In the genomic region with DNA sequence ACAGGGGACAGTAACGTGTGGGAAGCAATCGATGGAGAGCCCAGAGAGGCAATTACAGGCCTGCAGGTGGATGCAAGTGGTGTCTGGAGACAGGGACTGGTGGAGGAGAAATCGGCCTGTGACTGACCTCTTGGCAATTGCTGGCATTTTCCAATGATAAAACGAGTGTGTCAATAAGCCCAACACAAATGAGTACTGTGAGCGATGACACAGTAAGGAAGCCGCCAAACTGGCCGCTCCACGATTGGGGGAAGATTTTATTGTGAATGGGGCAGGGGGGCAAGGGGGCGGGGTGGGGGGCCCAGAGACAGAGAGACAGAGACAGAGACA, we compare ENCODE assay signal across 7 mouse cellular contexts. TPM values are rescaled to one million over a fixed set of nuclear protein-coding genes. Genes with fewer than 3 reads are reported as not detected.
DNase-seq lines count a peak whose midpoint lies in the region; ATAC-seq and TF ChIP-seq lines count a peak whose summit lies in the region.

No protein-coding gene starts in this region.

- TF ChIP-seq CTCF in C2C12 (IDR thresholded peaks at IDR 0.05; ENCODE audit: control insufficient read depth, insufficient read depth, insufficient read length) = no peak

- peak; percentile 27 for DNase-seq in 3134 (ENCODE audit: extremely low read depth, insufficient read length, low spot score)
- DNase-seq in urinary bladder, postnatal 14 days (ENCODE audit: low spot score) = no peak
- DNase-seq in gastrocnemius, adult 8-10 months (ENCODE audit: low spot score in 2 of 2) = no peak

- 14% methylated on average over 9 of the region's 9 CpGs for WGBS in heart, embryonic 16.5 days
- 6% methylated on average over 9 of the region's 9 CpGs for WGBS in liver, embryonic 16.5 days (ENCODE audit: insufficient replicate concordance)

- peak overlapping the region; percentile 11 for H3K4me3 ChIP-seq in C2C12 (ENCODE audit: insufficient read depth, poor library complexity, severe bottlenecking)
- peak overlapping the region; percentile 63 for H3K4me3 ChIP-seq in heart, embryonic 16.5 days (ENCODE audit: low read length)
- peak overlapping the region; percentile 56 for H3K4me3 ChIP-seq in liver, embryonic 16.5 days (ENCODE audit: low read depth, low read length)

- H3K27ac ChIP-seq in heart, embryonic 16.5 days (ENCODE audit: low read length) = 0 out of 2 replicates have a peak overlapping the region, but pooled peaks have one; percentile 33
- H3K27ac ChIP-seq in liver, embryonic 16.5 days (ENCODE audit: low read length) = no peak overlapping the region

- peak overlapping the region; percentile 68 for H3ac ChIP-seq in C2C12 (ENCODE audit: control insufficient read depth, insufficient read length, low read depth)

- no peaks in the 10 kb centered on the region for H3K36me3 ChIP-seq in C2C12 (ENCODE audit: control insufficient read depth, insufficient read depth)
- H3K36me3 ChIP-seq in heart, embryonic 16.5 days (ENCODE audit: control insufficient read depth, insufficient read depth) = no peaks in the 10 kb centered on the region
- H3K36me3 ChIP-seq in liver, embryonic 16.5 days (ENCODE audit: control insufficient read depth, insufficient read depth) = no peaks in the 10 kb centered on the region

- peaks cover 11% of the 10 kb centered on the region for H3K4me1 ChIP-seq in heart, embryonic 16.5 days (ENCODE audit: control insufficient read depth, insufficient read depth, low read length)
- H3K4me1 ChIP-seq in liver, embryonic 16.5 days (ENCODE audit: control insufficient read depth, low read depth, low read length) = no peaks in the 10 kb centered on the region; the same call in none of the 2 replicates

- no peaks in the 10 kb centered on the region for H3K79me2 ChIP-seq in C2C12 (ENCODE audit: control insufficient read depth, insufficient read depth)

- H3K9me3 ChIP-seq in heart, embryonic 16.5 days (replicated peaks; ENCODE audit: control insufficient read depth, low read length) = no peaks in the 10 kb centered on the region
- H3K9me3 ChIP-seq in liver, embryonic 16.5 days (replicated peaks; ENCODE audit: control insufficient read depth, low read length) = no peaks in the 10 kb centered on the region

- ATAC-seq in heart, embryonic 16.5 days (replicated peaks; ENCODE audit: extremely low read depth, insufficient read depth, low FRiP score) = no peak
- no peak for ATAC-seq in liver, embryonic 16.5 days (ENCODE audit: low read depth)
- no peak for ATAC-seq in cerebellum, adult (ENCODE audit: insufficient number of reproducible peaks, low FRiP score, low TSS enrichment)

- H3K4me2 ChIP-seq in heart, embryonic 16.5 days (ENCODE audit: low read depth, low read length) = peak overlapping the region; percentile 94
- H3K4me2 ChIP-seq in liver, embryonic 16.5 days (ENCODE audit: low read depth, low read length) = peak overlapping the region; percentile 75

- H3K27me3 ChIP-seq in C2C12 (ENCODE audit: control insufficient read depth, insufficient read depth, insufficient read length) = no peaks in the 10 kb centered on the region
- no peaks in the 10 kb centered on the region for H3K27me3 ChIP-seq in heart, embryonic 16.5 days (ENCODE audit: control insufficient read depth, insufficient read depth, low read length)
- no peaks in the 10 kb centered on the region for H3K27me3 ChIP-seq in liver, embryonic 16.5 days (ENCODE audit: control insufficient read depth, insufficient read depth, low read depth, low read length)

- H3K79me3 ChIP-seq in C2C12 (ENCODE audit: low read depth) = no peaks in the 10 kb centered on the region

- H3K9ac ChIP-seq in heart, embryonic 16.5 days (ENCODE audit: low read length) = peak overlapping the region; percentile 70
- peak overlapping the region; percentile 27; the same call in 1 of the 2 replicates for H3K9ac ChIP-seq in liver, embryonic 16.5 days (ENCODE audit: low read depth, low read length)

TF ChIP-seq in C2C12, 6 proteins besides CTCF, POLR2A, EP300 and RAD21:
- TF ChIP-seq MYOD1 (IDR thresholded peaks at IDR 0.05; ENCODE audit: control insufficient read depth, insufficient read length, low read depth) (no peak), MYOG (IDR thresholded peaks at IDR 0.05; ENCODE audit: control insufficient read depth, extremely low read depth, insufficient read length) (no peak), FOSL1 (IDR thresholded peaks at IDR 0.05; ENCODE audit: insufficient read depth, low read length, poor library complexity, severe bottlenecking) (no peak), CEBPB (IDR thresholded peaks at IDR 0.05; ENCODE audit: low read depth) (no peak), USF1 (IDR thresholded peaks at IDR 0.05; ENCODE audit: low read depth) (no peak), MAX (IDR thresholded peaks at IDR 0.05) (no peak)

RNA-seq across cellular contexts. Expression of a gene that starts 32.0 kb away (rescaled TPM):
- 0.35 TPM for polyA plus RNA-seq in C2C12 (2012; fragmentation: generic; extraction: Trizol)
- polyA plus RNA-seq in heart, embryonic 16.5 days (2015; fragmentation: Nextera tagmentation; extraction: Ambion mirVana) = 0.92 and 2.2 TPM in 2 replicates
- 0.24 and 0.34 TPM in 2 replicates for polyA plus RNA-seq in liver, embryonic 16.5 days (2015; fragmentation: Nextera tagmentation; extraction: Ambion mirVana)
- total RNA-seq in gastrocnemius, adult 8-10 months (2022) = 1 to 10 TPM in 2 of 4 experiments, under 1 TPM in 2; 0.82 to 2.8 (median 1.4) TPM

Comparison
In these comparisons a context has a peak if more than half of its experiments do, and no peak if none do; other contexts are left out.
1. H3K4me3 ChIP-seq: peak in every context shown above with its lines; median percentile 63 in heart, embryonic 16.5 days; 56 in liver, embryonic 16.5 days; 11 in C2C12.